Mouse (Mus musculus) kidney, embryonic 14.5 days (tissue): ENCODE data around the gene Gm2056. TPM values are rescaled to one million over a fixed set of nuclear protein-coding genes. Genes with fewer than 3 reads are reported as not detected.

Source experiments
- polyA plus RNA-seq: library from polyadenylated mRNA; unstranded; fragments of >200 nt; fragmentation: Nextera tagmentation; extraction: Ambion mirVana; gene quantifications from 2 replicates; pipeline ENCODE4 v1.2.1, GENCODE M21; 2014

Gm2056 gene
- polyA plus RNA-seq, 1 experiment from 2014 or later, result not detected

Other genes with a start within 250 kb of the Gm2056 start
- gene Gm21936, start 231.5 kb upstream of the Gm2056 start, polyA plus RNA-seq, result not detected in 2 replicates
- gene BB287469, start 210.4 kb upstream of the Gm2056 start, polyA plus RNA-seq, result not detected in 2 replicates
- gene Gm2001, start 184.7 kb upstream of the Gm2056 start, polyA plus RNA-seq, result not detected in 2 replicates
- not detected in 2 replicates for gene Gm2016, start 152.9 kb upstream of the Gm2056 start, polyA plus RNA-seq
- gene Gm2022, start 131.6 kb upstream of the Gm2056 start, polyA plus RNA-seq, result not detected in 2 replicates
- gene Gm2035, start 107.1 kb upstream of the Gm2056 start, polyA plus RNA-seq, result not detected in 2 replicates
- not detected in 2 replicates for gene Gm2042, start 72.9 kb upstream of the Gm2056 start, polyA plus RNA-seq
- gene Gm2075, start 15.2 kb upstream of the Gm2056 start, polyA plus RNA-seq, result not detected in 2 replicates
- gene Gm6803, start 8.2 kb upstream of the Gm2056 start, polyA plus RNA-seq, result not detected in 2 replicates
- not detected in 2 replicates for gene Gm16368, start 56.7 kb downstream of the Gm2056 start, polyA plus RNA-seq
- gene Gm10436, start 155.1 kb downstream of the Gm2056 start, polyA plus RNA-seq, result 0.21 TPM in 1 of 2 replicates, not detected in the other
- gene Gm8332, start 223.1 kb downstream of the Gm2056 start, polyA plus RNA-seq, result not detected in 2 replicates
- gene Gm5662, start 247.5 kb downstream of the Gm2056 start, polyA plus RNA-seq, result not detected in 2 replicates